Mouse (Mus musculus): ENCODE measurements around the gene Add2.

Gene Add2

DNA sequence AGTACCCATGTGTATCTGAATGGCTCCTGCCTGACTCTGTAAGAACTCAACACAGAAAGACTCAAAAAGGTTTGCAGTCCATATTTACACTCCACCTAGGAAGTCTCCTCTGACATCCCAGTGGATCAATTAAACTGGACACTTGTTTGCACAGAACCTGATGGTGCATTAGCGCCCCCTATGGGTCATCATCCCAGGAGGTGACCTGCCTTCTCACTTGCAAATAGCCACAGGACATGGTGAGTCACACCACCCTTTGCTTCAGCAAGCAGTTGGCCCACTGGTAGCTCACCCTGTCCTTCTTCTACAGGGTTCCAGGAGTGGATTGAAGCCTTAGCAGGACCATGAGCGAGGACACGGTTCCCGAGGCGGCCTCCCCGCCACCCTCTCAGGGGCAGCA, 57.0 kb downstream of the Add2 start:
- no peak for DNase-seq (ENCODE audit: low read depth)

DNA sequence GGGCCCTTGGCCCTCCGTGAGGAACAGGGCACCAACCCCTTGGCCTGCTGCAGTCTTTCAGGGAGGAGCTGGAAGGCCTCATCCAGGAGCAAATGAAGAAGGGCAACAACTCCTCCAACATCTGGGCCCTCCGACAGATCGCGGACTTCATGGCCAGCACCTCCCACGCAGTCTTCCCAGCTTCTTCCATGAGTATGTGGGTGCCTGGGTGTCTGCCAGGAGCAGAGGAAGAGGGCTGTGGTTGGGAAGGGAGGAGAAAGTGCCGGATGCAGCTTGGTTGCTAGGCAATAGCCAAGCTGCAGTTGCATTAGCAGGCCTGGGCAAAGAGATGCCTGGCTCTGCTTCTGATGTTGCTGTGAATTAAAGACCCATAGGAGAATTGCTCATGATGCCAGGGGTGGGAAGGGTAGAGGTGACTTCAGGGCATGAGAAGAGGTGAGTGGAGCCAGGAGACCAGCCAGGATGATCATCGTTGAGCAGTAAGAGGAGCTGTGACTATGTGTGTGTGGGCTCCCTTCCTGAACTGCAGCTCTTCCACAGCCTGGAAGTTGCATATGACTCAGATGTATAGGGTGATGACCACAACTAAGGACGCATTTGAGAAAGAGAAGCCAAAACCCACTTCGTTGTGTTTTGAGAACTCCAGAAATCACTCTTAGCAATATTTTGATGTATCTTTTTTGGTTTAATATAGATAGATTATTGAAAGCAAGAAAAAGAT, 58.5 kb downstream of the Add2 start:
- DNase-seq (ENCODE audit: low read depth), result peak; percentile 40

DNA sequence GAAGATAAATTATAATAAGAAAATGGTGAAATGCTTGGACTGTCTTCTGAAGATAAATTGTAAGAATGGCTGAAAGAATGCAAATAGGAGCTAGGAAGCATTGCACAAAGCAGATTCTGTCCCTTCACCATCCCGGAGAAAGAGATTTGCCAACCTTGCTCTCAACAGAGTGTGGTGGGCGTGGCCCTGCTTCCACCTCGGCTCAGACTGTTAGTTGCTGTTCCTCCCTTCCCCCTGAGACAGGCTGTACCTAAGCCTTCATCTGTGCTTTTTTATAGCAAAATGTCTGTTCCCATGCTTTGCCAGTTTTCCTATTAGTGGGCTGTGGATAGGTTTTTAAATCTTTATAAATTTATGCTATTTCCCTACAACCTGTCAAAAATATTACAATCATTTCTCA, 59.3 kb downstream of the Add2 start:
- DNase-seq (ENCODE audit: low read depth), result no peak

DNA sequence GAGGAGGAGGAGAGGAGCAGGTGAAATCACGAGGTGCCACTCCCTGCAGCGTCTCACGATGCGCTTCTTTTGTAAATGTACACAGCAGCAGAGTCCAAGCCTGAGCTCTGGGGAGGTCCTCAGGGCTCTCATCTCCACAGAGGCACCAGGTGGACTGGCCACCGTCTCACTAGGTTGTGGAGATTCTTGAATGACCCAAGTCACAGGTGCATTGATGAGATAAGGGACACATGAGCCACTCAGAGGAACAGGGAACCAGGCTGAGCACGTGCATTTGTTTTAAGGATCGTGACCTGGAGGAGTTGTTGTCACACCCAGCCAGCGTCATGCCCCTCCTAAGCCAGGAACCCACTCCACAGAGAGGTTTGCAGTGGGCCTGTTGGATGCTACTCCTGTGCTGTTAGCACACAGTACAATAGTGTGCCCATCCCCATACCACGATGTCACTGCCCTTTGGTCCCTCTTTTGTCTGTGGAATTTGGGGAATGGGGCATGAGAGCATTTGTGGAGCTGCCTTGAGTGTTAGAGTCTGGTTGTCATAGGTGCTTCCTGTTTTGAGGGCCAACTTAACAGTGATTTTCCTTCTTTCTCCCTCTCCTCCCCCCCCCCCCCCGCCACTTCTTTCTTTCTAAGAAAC, 65.8 kb downstream of the Add2 start:
- no peak for DNase-seq (ENCODE audit: low read depth)

DNA sequence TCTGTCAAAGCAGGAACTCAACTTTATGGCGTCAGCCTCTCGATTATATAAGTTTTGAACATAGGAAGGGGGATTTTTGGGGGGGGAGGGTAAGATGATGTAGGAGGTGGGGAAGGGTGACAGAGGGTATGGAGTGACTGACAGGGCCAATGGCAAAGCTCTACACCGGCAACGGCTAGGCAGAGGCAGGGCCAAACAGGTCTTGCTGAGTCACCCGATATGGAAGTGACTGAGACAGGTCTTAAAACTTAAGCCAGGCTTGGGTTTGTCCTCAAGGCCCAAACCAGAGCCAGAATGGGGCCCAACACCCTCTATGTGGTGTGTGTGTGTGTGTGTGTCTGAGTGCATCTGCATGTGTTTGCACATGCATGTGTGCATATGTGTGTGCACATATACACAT, 67.0 kb downstream of the Add2 start:
- no peak for DNase-seq (ENCODE audit: low read depth)

DNA sequence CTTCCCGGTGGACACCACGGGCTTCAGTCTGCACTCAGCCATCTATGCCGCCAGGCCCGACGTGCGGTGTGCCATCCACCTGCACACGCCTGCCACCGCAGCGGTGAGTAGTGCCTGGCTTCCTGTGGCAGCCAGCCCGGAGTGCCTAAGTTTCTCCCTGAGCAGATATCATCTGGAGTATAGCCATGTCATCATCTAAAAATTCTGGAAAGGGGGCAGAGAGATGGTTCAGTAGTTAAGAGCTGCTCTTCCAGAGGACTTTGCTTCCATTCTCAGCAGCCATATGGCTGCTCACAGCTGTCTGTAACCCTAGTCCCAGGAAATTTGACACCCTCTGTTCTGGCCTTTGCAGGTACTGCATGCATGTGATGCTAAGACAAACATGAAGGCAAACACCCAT, 68.3 kb downstream of the Add2 start:
- no peak for DNase-seq (ENCODE audit: low read depth)

DNA sequence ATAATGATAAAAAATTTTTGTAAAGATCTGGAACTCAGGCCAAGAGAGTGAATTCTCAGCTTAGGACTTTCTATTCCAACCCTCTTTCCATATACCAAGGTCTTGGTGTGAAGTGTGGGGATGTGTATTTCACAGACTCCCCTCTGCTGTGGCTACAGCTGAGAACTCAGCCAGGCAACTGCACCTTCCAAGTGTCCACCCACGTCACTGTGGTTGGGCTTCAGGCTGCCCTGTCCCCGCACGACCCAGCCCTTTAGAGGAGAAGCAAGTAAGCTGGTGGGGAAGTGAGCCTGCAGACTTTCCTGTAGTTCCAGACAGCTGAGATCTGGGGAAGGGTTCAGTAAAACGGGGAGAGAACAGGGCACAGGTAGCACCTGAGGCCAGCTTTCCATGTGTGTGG, 68.7 kb downstream of the Add2 start:
- no peak for DNase-seq (ENCODE audit: low read depth)

DNA sequence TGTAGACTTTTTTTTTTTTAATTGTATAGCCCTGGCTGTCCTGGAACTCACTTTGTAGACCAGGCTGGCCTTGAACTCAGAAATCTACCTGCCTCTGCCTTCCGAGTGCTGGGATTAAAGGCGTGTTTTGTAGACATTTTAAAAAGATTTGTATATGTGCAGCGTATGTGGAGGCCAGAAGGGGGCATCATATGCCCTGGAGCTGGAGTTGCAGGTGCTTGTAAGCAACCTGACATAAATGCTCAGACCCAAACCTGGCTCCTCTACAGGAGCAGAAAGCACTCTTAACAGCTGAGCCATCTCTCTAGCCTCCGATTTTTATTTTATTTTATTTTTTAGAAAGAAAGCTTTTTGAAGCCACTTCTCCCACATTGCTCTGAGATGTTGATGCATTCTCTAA, 70.5 kb downstream of the Add2 start:
- DNase-seq (ENCODE audit: low read depth), result no peak

DNA sequence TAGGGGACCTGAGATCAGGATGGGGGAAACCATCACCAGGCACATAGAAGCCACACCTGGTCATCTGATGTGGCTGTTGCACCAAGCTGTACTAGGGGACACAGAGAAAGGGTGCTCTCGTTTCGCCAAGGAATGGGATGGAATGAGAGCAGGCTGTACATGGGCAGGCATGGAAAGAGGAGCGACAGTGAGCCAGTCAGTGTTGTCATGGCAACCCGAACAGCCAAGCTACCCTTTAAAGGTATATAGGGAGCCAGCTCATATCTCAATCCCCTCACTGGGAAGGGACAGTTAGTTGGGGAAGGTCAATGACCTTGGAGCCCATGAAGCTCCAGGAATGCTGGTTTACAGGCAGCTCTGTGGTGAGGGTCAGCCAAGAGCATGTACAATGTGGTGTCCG, 73.0 kb downstream of the Add2 start:
- DNase-seq (ENCODE audit: low read depth), result no peak

DNA sequence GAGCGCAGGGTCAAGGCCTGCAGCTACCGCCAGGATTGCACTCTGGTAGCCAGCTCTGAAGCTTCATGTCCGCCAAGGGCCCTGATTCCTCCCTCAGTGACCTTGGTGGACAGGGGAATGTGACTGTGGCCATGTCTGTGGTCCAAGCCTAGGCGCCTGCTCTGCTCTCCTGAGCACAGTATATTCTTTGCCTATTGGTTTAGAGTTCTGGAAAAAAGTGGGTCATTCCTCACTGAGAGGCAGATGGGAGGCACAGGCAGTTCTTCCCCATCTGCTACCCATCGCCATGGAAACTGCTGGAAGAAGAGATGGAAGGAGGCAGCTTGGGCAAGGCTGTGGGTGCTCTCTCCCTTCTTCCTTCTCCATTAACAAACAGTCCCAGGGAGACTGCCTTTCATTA, 74.4 kb downstream of the Add2 start:
- DNase-seq (ENCODE audit: low read depth), result no peak

DNA sequence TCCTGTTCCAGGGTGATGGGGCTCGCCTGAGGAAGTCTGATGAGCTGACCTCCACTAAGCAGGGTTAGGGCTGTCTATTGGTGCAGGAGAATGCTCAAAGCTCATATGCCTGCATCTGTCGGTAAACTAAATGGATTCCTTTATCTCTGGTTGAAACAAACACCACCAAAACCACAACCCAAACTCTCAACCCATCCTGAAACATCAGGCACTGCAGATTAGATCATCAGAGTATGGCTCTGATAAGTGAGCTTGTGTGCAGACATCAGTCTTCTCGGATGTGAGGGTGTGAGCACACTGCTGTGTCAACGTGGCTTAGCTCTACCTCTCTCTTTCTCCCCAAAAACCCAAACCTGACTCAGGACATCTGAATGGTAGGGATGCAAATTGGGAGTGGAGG, 75.1 kb downstream of the Add2 start:
- DNase-seq (ENCODE audit: low read depth), result no peak

DNA sequence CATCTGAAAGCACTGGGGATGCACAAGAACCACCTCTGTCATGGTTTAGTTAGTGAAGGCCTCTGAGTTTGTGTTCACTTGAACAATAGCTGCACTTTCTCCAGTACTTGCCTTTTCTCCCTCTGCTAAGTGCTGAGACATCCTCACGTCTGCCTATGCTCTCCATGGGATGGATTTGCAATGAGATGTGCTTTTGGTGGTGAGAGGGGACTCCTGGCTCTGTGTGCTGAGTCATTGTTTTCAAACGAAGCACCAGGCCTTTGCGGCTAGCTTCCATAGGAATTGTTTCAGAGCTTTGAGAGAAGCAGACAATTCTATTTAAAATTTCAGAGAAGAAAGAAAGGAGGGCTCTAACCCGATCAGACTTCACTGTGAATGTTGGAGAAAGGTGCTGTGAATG, 76.2 kb downstream of the Add2 start:
- no peak for DNase-seq (ENCODE audit: low read depth)

DNA sequence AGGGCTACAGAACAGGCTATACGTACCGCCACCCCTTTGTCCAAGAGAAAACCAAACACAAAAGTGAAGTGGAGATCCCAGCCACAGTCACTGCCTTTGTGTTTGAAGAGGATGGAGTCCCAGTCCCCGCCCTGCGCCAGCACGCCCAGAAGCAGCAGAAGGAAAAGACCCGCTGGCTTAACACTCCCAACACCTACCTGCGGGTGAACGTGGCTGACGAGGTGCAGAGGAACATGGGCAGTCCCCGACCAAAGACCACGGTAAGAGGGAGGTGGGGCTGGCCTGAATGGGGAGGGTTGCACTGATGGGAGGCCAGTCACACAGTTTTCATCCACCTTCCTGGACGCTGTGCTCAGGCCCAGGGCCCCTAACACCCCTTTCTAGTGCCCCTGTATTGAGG, 77.6 kb downstream of the Add2 start:
- no peak for DNase-seq (ENCODE audit: low read depth)

DNA sequence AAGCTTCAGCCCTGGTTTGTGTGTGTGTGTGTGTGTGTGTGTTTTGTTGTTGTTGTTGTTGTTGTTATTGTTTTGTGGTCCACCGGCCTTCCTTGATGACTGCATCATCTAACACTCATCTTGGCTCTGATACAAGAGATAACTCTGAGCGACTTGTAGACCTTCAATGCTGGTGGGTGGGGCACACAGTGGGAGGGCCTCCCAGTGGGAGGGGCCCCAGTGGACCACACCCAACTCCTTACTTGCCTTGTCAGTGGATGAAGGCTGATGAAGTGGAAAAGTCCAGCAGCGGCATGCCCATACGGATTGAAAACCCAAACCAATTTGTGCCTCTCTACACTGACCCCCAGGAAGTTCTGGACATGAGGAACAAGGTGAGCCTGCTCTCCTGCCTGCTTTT, 78.6 kb downstream of the Add2 start:
- no peak for DNase-seq (ENCODE audit: low read depth)

DNA sequence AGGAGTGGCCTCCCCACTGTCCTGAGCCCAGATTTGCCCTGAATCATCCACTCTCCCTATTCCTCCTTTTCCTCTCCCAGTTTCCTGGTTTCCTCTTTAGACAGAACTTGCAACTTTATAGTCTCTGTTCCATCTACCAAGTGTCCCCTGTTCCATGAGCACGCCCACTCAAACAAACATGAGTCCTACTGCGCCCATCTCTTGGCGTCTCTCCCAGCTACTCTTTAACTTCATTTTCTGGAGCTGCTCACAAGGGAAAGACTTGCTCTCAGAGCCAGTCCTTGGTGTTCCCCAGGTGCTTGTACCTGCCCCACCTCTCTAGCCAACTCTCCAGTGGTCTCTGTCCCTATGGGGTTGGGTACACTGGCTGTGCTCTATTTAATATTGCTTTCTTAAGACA, 87.4 kb downstream of the Add2 start:
- no peak for DNase-seq (ENCODE audit: low read depth)

DNA sequence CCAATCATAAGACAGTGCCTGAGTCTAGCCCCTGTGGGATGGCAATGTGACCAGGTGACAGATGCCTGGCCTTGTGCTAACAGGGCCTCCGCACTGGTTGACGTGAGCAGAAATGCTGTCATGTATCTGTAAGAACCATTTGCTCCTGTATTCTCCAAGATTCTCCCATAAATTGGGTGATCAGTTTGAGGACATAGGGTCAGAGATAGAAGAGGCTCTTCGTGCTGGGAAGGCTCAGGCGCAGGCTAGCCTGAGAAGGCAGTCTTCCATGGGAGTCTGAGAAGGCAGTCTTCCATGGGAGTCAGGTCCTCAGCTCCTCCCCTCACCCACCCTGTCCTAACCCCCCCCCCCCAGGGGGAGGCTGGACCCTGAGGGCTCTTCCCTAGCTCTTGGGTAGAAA, 94.6 kb downstream of the Add2 start:
- DNase-seq (ENCODE audit: low read depth), result no peak

DNA sequence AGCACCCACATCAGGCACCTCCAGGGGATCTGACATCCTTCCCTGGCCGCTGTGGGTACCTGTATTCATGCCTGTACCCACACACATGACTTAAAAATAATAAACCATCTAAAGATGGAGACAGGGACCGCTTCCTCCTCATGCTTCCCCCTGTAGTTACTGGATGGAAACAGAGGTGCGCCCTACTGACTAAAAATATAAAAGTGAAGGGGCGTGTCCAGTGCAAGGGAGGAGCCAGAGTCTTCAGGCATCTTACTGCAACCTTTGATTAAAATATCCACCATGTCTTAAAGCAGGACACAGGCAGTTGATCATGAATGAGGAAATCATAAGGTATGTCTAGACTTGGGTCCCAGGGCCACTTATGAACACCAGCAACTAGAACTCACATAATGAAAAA, 97.3 kb downstream of the Add2 start:
- no peak for DNase-seq (ENCODE audit: low read depth)

DNA sequence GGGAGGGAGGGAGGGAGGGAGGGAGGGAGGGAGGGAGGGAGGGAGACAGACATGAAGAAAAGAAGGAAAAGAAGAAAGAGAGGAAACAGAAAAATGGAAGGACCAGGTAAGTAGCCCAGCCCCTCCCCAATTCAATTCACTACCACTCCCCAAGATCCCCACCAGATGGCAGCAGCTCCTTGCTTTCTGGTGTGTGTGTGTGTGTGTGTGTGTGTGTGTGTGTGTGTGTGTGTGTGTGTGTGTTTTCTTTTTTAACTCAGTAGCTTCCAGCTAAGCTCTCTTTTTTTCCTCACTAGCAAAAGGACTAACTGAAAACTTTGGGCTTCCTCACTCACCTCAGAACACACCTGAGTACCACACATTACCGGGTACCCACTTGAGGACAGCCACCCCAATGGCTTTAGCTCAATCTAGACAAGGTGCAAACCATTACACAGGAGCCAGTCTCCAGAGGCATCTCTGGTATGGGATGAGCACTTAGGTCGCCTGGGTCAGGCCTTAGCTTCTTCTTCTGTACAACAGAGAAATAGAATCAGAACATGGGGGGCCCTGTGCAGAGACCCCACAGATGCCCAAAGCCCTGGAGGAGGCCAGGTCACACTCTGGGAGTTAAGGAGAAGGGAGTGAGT, 98.6 kb downstream of the Add2 start:
- no peak for DNase-seq (ENCODE audit: low read depth)

DNA sequence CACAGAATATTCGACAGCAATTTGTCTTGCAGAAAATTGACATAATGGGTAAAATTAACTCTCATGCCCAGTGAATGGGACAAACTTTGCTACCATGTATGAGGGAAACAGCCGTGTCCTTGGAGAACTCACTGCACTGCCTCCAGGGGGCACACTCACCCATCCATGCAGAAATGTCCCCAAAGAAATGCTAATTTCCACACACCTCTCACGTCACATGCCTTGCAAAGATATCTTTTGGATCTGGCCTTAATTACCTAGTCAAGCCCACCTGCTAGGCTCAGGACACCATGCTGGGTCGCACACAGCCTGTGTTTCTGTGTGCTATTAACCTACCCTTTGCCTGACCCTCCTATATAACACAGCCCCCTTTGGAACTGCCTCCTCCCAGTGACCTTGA, 100.0 kb downstream of the Add2 start:
- no peak for DNase-seq (ENCODE audit: low read depth)

DNA sequence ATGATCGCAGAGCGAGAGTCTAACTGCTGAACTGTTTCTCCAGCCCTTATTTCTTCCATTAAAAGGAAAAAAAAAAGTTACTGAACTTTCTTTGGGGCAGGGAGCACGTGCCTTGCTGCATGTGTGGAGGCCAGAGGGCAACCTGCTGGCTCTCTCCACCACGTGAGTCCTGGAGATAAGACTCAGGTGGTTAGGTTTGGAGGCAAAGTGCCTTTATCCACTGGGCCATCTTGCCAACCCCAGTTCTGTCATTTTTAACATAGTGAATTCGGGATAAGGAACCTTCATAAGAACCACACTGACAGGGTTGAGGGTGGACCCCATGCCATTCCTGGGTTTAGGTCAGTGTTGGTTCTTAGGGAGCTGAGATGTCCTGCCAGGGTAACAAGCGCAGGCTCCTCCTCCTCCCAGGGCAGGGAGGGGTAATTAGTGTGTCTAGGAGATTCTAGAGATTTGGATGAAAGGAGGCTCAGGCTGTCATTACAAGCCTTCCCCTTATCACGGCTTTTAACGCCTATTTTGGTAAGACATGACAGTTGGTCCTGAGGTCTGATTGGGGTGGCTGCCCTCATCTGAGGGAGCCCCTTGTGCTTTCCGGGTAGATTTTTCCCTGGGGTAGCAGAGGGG, 101.5 kb downstream of the Add2 start:
- no peak for DNase-seq (ENCODE audit: low read depth)

DNA sequence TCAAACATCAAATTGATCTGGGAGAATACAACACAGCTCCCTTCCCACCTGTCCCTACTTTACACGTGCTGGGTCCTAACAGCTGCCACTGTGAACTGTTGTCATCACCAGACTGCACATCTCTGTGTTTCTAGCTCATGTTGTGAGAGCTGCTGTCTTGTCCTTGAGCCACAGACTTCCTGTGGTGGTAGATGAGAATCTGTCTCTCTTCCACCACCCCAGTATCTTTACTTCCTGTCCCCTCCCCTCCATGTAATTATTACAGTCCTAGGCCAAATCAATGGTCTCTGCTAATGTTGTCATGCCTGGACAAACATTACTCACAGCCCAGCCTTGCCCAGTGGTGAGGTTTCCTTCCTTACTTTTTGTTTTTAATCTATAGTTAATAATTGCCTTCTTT, 105.4 kb downstream of the Add2 start:
- no peak for DNase-seq (ENCODE audit: low read depth)

DNA sequence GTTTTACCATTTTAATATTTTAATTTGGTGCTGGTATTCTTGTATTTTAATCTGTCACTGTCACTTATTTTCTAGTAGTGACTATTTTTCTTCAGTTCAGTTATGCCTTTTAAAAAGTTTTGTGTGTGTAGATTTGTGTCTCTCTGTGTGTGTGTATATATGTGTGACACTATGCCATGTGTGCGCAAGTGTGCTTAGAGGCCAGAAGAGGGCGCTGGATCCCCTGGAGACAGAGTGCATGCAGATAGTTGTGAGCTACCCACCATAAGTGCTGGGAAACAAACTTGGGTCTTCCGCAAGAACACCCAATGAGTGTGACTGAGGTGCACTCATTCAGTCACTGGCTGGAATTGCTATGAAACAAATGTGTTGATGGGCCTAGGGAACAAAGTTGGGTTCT, 107.7 kb downstream of the Add2 start:
- no peak for DNase-seq (ENCODE audit: low read depth)

DNA sequence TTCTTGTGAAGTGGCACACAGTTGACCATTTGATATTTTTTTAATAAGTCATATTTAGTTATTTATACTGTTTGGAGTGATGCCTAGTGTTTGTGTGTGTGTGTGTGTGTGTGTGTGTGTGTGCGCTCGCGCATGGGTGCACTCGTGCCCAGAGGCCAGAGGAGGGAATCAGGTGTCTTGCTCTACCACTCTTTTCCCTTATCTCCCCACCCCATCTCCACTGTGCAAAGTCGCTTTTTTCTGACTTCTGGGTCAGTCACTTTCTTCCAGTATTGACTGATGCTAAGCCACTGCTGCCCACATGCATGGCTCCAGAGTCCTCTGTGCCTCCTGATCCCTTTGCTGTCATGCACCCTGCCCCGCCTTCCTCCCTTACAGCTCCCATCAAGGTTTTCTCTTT, 112.8 kb downstream of the Add2 start:
- no peak for DNase-seq (ENCODE audit: low read depth)

Data from fibroblast of lung, adult 2 months (primary cell).